Mouse (Mus musculus) liver, adult (tissue): Measurements from ENCODE around the gene Spast.

ENCODE experiments used
- GATA4 ChIP-seq: IDR thresholded peaks from 2 replicates; pipeline ENCODE4 v1.6.1; 2014; ENCODE audit warnings: mild to moderate bottlenecking, low read length; ENCODE audit not compliant: insufficient replicate concordance

Gene Spast

GRCm38 (mm10) chr17:74397173-74397572, 58.4 kb downstream of the Spast start:
- TF ChIP-seq GATA4: no peak

GRCm38 (mm10) chr17:74402486-74403222, 63.9 kb downstream of the Spast start:
- TF ChIP-seq GATA4: no peak

DNA sequence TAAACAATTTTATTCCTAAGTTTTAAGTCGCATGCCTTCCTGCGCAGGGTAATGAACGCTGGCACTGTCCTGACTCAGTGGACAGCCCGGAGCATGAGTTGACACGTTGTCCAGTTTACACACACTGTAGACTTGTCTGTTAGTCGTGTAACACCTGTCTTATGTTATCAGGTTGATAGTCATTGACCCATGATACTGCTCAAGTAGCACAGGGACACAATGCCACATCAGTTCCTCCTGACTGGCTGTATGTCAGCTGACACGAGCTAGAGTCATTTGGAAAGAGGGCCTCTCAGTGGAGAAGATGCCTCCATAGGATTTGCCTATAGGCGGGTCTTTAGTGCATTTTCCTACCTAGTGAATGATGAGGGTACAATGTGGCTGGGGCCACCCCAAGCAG, 67.7 kb downstream of the Spast start:
- TF ChIP-seq GATA4: no peak

DNA sequence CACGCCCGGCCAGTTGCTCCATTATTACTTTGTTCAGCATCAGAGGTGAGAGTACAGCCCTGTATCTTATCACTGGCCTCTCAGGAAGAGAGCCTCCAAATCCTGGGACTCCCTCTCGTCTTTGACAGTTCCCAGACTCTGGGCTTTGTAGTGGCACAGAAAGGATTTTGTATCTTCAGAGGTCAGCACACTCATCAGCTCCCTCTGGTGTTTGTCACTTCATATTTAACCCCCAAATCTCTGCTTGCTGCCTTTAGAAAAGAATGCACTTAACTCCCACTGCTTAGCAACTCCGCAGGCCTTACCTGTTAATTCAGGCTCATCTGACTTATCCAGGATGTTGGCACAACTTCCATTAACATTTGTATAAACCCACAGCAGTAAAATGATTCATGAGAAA, 70.9 kb downstream of the Spast start:
- no peak for TF ChIP-seq GATA4

- TF ChIP-seq GATA4: no peak
Measured at GRCm38 (mm10) chr17:74413324-74413723, 74.5 kb downstream of the Spast start.

DNA sequence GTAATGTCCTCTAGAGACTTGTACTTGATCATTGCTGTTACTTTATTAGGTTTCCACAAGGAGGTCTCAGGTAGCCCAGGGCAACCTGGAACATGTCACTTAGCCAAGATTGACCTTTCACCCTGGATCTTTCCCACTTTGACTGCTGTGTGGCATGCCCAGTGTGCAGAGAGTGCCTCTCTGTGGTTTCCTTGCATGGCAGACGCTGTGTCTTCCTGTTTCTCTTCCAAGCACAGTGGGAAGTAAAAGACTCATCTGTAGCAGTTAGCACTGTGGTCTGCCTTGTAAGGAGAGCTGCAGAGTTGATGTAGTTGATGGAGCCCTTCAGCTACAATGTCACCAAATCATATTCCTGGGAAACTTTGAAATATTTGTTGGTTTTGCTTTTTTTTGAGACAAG, 75.9 kb downstream of the Spast start:
- TF ChIP-seq GATA4: no peak

- no peak for TF ChIP-seq GATA4
Measured at GRCm38 (mm10) chr17:74416841-74417360, 78.1 kb downstream of the Spast start.

DNA sequence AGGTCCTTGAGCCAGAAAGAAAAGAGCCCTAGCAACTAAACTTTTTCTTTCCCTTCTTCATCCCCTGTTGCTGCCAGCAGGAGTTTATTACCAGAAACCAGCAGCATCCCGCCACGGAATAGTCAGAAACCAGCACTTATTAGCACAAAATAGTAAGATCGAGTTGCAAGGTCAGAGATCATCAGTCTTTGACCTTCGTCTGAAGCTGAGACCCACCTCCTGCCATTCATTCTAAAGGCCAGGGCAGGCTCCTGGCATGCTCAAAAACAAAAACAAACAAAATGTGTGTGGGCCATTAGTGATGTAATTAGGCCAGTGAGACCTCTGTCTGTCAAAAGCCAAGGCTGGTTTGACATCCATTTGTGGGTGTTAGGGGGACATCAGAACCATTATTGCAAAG, 79.4 kb downstream of the Spast start:
- no peak for TF ChIP-seq GATA4

- TF ChIP-seq GATA4: no peak
Measured at GRCm38 (mm10) chr17:74420656-74421055, 81.9 kb downstream of the Spast start.

DNA sequence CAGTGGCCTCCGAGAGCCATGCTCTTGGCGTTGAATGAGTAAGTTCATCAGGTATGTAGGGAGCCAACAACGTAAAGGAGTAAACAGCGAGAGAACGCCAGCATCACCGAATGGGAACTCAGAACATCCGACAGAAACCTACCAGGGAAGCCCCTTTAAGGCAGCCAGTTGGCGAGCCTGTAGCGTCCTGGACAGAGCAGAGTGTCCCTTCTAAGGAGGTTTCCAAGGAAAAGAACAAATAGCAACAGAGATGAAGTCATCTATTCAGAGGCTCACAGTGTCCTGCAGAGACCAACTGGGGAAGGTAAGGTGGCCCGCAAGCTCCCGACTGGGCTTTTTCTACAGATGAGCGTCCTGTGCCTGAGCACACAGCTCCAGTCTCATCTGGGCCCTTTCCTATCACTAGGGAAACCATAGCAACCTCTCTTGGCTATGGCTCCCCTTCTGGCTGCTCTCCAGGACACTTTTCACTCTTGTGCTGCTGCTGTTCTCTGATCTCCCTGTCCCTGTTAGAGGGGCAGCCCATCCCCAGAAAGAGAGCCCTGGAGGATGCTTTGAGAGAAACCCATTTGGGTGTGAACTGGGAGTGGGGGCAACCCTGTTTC, 85.7 kb downstream of the Spast start:
- no peak for TF ChIP-seq GATA4

DNA sequence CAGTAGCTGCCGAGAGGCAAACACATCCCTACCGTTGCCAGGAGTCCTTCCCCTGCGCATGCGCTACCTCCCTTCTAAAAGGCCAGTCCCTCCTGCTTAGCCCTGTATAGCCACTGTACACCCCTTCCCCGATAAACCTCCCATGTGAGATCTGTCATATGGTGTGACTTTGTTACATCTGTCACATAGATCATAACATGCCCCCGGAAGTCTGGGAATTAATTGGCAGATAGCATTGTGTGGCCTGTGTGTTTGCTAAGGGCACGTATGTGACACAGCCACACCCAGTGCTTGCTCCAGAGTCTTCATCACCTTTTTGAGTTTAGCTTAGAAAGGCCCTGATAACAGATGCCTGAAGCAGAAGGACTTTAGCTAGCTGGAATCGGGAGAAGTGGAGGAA, 91.3 kb downstream of the Spast start:
- TF ChIP-seq GATA4: no peak

- TF ChIP-seq GATA4: no peak
Measured at GRCm38 (mm10) chr17:74431481-74431880, 92.7 kb downstream of the Spast start.

GRCm38 (mm10) chr17:74432631-74433030, 93.8 kb downstream of the Spast start:
- no peak for TF ChIP-seq GATA4

DNA sequence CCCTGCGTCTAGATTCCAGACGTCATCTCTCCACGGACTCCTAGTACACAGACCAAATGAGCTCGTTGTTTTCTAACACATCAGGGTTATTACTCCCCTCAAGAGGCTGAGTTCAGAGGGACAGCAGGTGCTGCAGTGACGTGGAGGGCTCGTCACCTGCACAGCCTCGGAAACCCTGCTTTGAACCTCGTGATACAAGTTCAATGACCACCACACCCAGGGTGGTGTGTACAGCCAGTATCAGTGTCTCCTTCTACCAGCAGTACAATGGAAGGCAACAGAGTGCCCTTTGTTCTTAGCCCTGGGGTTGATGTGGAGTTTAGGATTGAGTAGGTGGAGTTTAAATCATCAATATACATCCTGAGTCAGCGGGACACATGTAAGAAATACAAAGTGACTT, 99.0 kb downstream of the Spast start:
- TF ChIP-seq GATA4: no peak

- TF ChIP-seq GATA4: no peak
Measured at GRCm38 (mm10) chr17:74440486-74440885, 101.7 kb downstream of the Spast start.
